Mouse (Mus musculus): Measurements from ENCODE around the gene Rab30. TPM values are rescaled to one million over a fixed set of nuclear protein-coding genes. Genes with fewer than 3 reads are reported as not detected.

Gene Rab30
- total RNA-seq, 2 experiments from 2014 or later: 8.8 to 24.1 TPM

DNA sequence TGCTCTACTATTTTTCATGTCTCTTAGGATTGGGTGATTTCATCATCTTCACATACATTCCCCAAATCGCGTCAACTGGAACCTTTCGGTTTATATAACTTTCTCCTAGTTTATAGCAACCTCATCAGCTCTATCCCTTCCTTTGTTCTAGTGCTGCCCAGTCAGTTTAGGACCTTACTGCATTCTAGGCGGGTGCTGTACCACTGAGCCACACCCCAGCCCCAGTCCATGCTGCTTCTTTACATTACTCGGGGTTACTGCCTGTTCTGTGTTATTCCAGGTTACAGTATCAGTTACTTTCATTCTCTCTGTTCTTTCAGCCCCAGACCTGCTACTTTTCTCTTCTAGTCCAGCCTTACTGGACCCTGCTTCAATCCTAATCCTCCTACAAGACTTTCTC, 145.8 kb downstream of the Rab30 start:
- no peak for DNase-seq
- intact Hi-C loops (cut with DNase I): no loop called here

DNA sequence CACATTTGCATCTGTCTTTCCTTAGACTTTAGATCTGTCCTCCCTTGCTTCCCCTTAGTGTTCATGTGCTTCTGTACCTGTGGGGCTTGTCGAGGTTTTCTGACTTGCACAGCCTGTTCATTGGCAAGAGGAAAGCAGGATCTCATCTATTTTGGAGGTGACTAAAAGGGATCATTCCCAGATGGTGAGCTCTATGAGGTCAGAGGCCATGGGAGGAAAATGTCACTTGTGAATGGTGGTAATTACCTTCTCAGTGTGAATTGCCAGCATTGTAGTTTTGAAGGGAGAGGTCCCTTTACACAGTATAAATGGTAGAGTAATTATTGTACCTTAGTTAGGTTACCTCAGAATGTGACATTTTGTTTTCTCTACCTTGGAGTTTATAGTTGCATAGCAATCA, 148.8 kb downstream of the Rab30 start:
- intact Hi-C loops (cut with DNase I): loop anchor here (5.0 kb wide), 1 partner anchor 202 kb away; no protein-coding TSS in a partner anchor
- DNase-seq: no peak

DNA sequence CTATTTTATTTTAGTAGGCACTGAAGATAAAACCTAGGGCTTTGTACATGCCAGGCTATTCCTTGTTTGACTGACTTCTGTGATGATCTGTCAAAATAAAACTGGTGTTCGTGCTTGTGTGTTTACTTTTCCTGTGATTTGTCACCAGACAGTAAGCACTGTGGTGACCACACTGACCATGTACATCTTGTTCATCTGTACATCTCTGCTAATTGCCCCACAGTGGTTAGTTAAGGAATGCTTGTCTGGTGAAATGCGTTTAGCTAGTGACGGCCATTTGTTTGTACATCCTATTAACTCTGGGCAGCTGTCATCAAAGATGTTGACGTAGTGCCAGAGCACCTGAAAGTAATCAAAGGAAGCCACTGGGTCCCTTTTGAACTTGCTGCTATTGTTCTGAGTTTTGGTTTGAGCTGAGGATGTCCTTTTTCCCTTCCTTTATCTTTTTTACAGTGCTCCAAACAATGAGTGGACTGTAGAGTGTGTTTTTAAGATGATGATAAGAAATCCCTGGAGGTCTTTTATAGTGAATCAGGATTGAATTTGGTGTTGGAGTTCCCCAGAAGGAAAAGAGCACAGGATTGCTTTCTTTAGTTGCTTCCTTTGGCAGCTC, 149.3 kb downstream of the Rab30 start:
- intact Hi-C loops (cut with DNase I): loop anchor here (5.0 kb wide), 1 partner anchor 202 kb away; no protein-coding TSS in a partner anchor
- DNase-seq: no peak

DNA sequence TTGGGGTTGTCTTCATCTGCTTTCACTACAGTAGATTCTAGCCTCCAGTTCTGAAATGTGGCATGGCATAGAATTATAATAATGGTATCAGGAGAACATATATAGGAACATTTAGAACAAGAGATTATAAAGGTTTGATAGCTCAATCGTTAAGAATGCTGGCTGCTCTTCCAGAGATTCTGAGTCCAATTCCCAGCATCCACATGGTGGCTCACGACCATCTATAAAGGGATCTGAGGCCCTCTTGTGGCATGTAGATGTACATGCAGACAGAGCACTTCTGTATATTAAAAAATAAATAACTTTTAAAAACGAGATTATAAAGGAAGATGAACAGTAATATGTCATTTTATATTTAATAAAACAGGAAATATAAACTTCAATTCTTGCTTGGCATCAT, 152.1 kb downstream of the Rab30 start:
- no peak for DNase-seq
- intact Hi-C loops (cut with DNase I): loop anchor here (5.0 kb wide), 1 partner anchor 199 kb away; no protein-coding TSS in a partner anchor

Other genes with a start within 250 kb of the Rab30 start
- 10 to 100 TPM; 38.4 to 39.2 TPM for gene Ccdc90b, start 180.5 kb upstream of the Rab30 start, total RNA-seq (2021)
- 1 to 10 TPM in 1 of 2 experiments, under 1 TPM in 1; 0.89 to 1.2 TPM for gene Ankrd42, start 104.5 kb upstream of the Rab30 start, total RNA-seq (2021)
- gene Pcf11, start 71.7 kb upstream of the Rab30 start, total RNA-seq (2021): 10 to 100 TPM; 21.2 to 28.8 TPM
- 1 to 10 TPM in 1 of 2 experiments, under 1 TPM in 1; 0.46 to 1.1 TPM for gene Ddias, start 132.6 kb downstream of the Rab30 start, total RNA-seq (2021)
- gene Prcp, start 132.9 kb downstream of the Rab30 start, total RNA-seq (2021): 10 to 100 TPM; 13.6 to 19.3 TPM